Mouse (Mus musculus) thymus, postnatal 14 days (tissue): Measurements from ENCODE around the gene Ybx1.

Experiments used
- DNase-seq: peaks from one replicate; pipeline ENCODE4 v3.0.0; 2021

Ybx1 gene

DNA sequence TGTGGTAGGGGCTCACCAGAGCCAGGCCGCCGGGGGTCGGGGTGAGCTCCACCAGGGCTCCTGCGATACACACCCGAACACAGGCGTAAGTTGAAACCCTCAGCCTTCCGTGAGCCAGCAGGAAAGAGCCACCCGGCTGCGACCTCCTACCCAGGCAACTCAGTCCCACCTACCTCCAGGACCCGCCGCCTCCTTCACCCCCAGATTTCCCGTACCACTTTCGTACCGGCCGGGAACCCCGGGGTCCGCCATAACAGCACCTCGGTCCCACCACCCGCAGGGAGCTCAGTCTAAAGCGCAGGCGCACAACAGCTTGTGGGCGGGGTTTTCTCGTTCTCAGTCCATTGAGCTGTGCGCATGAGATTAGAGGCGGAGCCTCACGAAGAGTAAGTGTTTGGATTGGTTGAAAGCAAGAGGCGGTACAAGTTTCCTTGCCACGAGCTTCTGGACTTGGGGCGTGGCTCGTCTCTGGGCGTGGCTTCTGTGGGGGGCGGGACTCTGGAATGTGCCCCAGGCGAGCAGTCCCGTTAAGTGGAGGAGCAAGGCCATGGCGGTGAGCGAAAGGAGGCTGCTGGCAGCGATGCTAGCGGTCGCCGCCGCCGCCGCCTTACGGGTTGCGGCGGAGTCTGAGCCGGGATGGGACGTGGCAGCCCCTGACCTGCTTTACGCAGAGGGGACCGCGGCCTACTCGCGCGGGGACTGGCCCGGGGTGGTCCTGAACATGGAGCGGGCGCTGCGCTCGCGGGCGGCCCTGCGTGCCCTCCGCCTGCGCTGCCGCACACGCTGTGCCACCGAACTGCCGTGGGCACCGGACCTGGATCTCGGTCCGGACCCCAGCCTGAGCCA, 61.8 kb downstream of the Ybx1 start, which contains the start of the genes AU022252 and P3h1:
Gene AU022252, minus strand, starts transcription at position 303 of the 846 bp plus-strand sequence.
Gene P3h1, plus strand, starts transcription at position 506 of the 846 bp plus-strand sequence.
- DNase-seq, result peak; percentile 100
